In the genomic region with DNA sequence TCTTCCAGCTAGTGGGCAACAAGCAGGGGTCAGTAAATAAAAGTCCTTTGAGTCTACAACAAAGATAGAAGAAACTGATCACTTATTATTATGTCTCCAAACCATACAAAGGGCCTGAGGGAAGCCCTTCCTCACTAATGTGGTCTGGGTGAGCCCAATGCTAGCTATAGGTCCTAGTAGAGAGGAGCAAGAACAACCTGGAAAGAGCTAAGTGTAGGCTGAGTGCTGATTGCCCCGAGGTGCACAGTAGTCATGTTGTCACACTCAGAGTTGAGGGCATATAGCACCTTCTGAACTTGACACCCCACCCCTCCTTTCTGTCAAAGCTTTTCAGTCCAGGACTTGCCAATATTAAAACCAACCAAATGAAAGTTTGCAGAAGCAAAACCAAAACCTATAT, we compare ENCODE assay signal across 25 mouse cellular contexts. TPM values are rescaled to one million over a fixed set of nuclear protein-coding genes. Genes with fewer than 3 reads are reported as not detected.
DNase-seq lines count a peak whose midpoint lies in the region; ATAC-seq and TF ChIP-seq lines count a peak whose summit lies in the region.
"Had no signal": no experiment of that assay in that cellular context is flagged by ENCODE, and none has a peak within 500 bp of the region (broad histone marks: within the 10 kb centered on the region; RNA-seq: fewer than 3 reads in every experiment).

No protein-coding gene starts in this region.

- H3K27me3 ChIP-seq in forebrain, embryonic 11.5 days (ENCODE audit: control insufficient read depth, insufficient read depth, low read length), result no peaks in the 10 kb centered on the region
- no peaks in the 10 kb centered on the region for H3K27me3 ChIP-seq in forebrain, embryonic 12.5 days
- no peaks in the 10 kb centered on the region for H3K27me3 ChIP-seq in heart, embryonic 14.5 days (ENCODE audit: control insufficient read depth, insufficient read depth, low read length)
- H3K27me3 ChIP-seq in kidney, embryonic 16.5 days (ENCODE audit: insufficient read depth, low read length), result no peaks in the 10 kb centered on the region
- H3K27me3 ChIP-seq in limb, embryonic 14.5 days (ENCODE audit: control insufficient read depth, insufficient read depth, low read length), result no peaks in the 10 kb centered on the region
- H3K27me3 ChIP-seq: intestine, embryonic 15.5 days; limb, embryonic 13.5 days; lung, embryonic 15.5 days had no signal

- ATAC-seq in forebrain, embryonic 11.5 days (replicated peaks; ENCODE audit: low FRiP score), result peak; percentile 53; the same call in 1 of the 2 replicates
- ATAC-seq in forebrain, embryonic 12.5 days (ENCODE audit: low FRiP score), result no peak
- ATAC-seq in heart, embryonic 14.5 days (ENCODE audit: insufficient number of reproducible peaks, insufficient read depth, low FRiP score, low read depth), result peak; percentile 41
- ATAC-seq in kidney, embryonic 16.5 days (ENCODE audit: low FRiP score, low TSS enrichment), result peak; percentile 68
- peak; percentile 14; the same call in 1 of the 2 replicates for ATAC-seq in limb, embryonic 14.5 days (ENCODE audit: low FRiP score, low read depth)
- ATAC-seq: CD4-positive, CD25-positive, alpha-beta regulatory T cell, adult 4 months; forebrain, postnatal 0 days; hindbrain, embryonic 16.5 days; intestine, embryonic 15.5 days had no signal

- H3K4me2 ChIP-seq in forebrain, embryonic 11.5 days (ENCODE audit: low read depth, low read length, severe bottlenecking), result no peak overlapping the region
- H3K4me2 ChIP-seq in forebrain, embryonic 12.5 days, result no peak overlapping the region
- H3K4me2 ChIP-seq in heart, embryonic 14.5 days (ENCODE audit: low read length), result no peak overlapping the region
- H3K4me2 ChIP-seq in kidney, embryonic 16.5 days (replicated peaks; ENCODE audit: low read depth, low read length), result no peak overlapping the region
- H3K4me2 ChIP-seq in limb, embryonic 14.5 days (replicated peaks; ENCODE audit: low read depth, low read length, severe bottlenecking), result no peak overlapping the region
- H3K4me2 ChIP-seq: intestine, embryonic 15.5 days; limb, embryonic 13.5 days; lung, embryonic 15.5 days had no signal

- H3K9me3 ChIP-seq in forebrain, embryonic 11.5 days (ENCODE audit: control insufficient read depth, low read length), result no peaks in the 10 kb centered on the region
- H3K9me3 ChIP-seq in forebrain, embryonic 12.5 days, result no peaks in the 10 kb centered on the region
- H3K9me3 ChIP-seq in heart, embryonic 14.5 days (ENCODE audit: control insufficient read depth, low read length), result no peaks in the 10 kb centered on the region
- no peaks in the 10 kb centered on the region for H3K9me3 ChIP-seq in kidney, embryonic 16.5 days (ENCODE audit: low read length)
- no peaks in the 10 kb centered on the region for H3K9me3 ChIP-seq in limb, embryonic 14.5 days (ENCODE audit: control insufficient read depth, low read length)
- H3K9me3 ChIP-seq: hindbrain, embryonic 10.5 days; intestine, embryonic 15.5 days; limb, embryonic 13.5 days; lung, embryonic 15.5 days had no signal

- intact Hi-C loops in heart, postnatal 36 days (cut with DNase I), result no loop called here

- WGBS in forebrain, embryonic 11.5 days, result 67% methylated on average over 1 of the region's 1 CpGs
- WGBS in forebrain, embryonic 12.5 days, result 68% methylated on average over 1 of the region's 1 CpGs
- WGBS in heart, embryonic 14.5 days, result 52% methylated on average over 1 of the region's 1 CpGs
- WGBS in kidney, embryonic 16.5 days, result 60% methylated on average over 1 of the region's 1 CpGs
- 46% methylated on average over 1 of the region's 1 CpGs for WGBS in limb, embryonic 14.5 days

- H3K27ac ChIP-seq in forebrain, embryonic 11.5 days (ENCODE audit: low read depth, low read length), result no peak overlapping the region
- no peak overlapping the region for H3K27ac ChIP-seq in forebrain, embryonic 12.5 days
- H3K27ac ChIP-seq in heart, embryonic 14.5 days (replicated peaks in 1 of 2; ENCODE audit: control insufficient read depth in 1 of 2, insufficient read depth in 1 of 2, low read depth in 2 of 2, low read length in 2 of 2), result no peak overlapping the region
- no peak overlapping the region for H3K27ac ChIP-seq in kidney, embryonic 16.5 days (ENCODE audit: low read length)
- H3K27ac ChIP-seq in limb, embryonic 14.5 days (replicated peaks; ENCODE audit: low read depth, low read length), result no peak overlapping the region
- H3K27ac ChIP-seq: hindbrain, embryonic 10.5 days; intestine, embryonic 15.5 days; layer of hippocampus, adult 2 months; limb, embryonic 13.5 days; liver, embryonic 14.5 days; lung, embryonic 15.5 days had no signal

- no peak for TF ChIP-seq POLR2A in limb, embryonic 14.5 days (IDR thresholded peaks at IDR 0.05; ENCODE audit: borderline replicate concordance, extremely low read depth, insufficient read depth, insufficient read length)

- peaks cover 8% of the 10 kb centered on the region; the same call in 1 of the 2 replicates for H3K36me3 ChIP-seq in forebrain, embryonic 11.5 days (ENCODE audit: control insufficient read depth, insufficient read depth, low read length)
- peaks cover 53% of the 10 kb centered on the region for H3K36me3 ChIP-seq in forebrain, embryonic 12.5 days (replicated peaks)
- peaks cover 55% of the 10 kb centered on the region for H3K36me3 ChIP-seq in heart, embryonic 14.5 days (ENCODE audit: control insufficient read depth, insufficient read depth, low read length)
- peaks cover 30% of the 10 kb centered on the region for H3K36me3 ChIP-seq in kidney, embryonic 16.5 days (ENCODE audit: insufficient read depth, low read length)
- H3K36me3 ChIP-seq in limb, embryonic 14.5 days (ENCODE audit: control insufficient read depth, insufficient read depth, low read length), result peaks cover 53% of the 10 kb centered on the region

- no peak overlapping the region for H3K4me3 ChIP-seq in forebrain, embryonic 11.5 days (ENCODE audit: low read depth, low read length)
- no peak overlapping the region for H3K4me3 ChIP-seq in forebrain, embryonic 12.5 days (replicated peaks)
- H3K4me3 ChIP-seq in heart, embryonic 14.5 days (ENCODE audit: control insufficient read depth in 1 of 2, insufficient read depth in 1 of 2, low read depth in 1 of 2, low read length in 2 of 2), result no peak overlapping the region
- no peak overlapping the region for H3K4me3 ChIP-seq in kidney, embryonic 16.5 days (ENCODE audit: low read length)
- H3K4me3 ChIP-seq in limb, embryonic 14.5 days (replicated peaks; ENCODE audit: low read length), result no peak overlapping the region
- H3K4me3 ChIP-seq: hindbrain, embryonic 10.5 days; intestine, embryonic 15.5 days; layer of hippocampus, adult 2 months; limb, embryonic 13.5 days; lung, embryonic 15.5 days had no signal

- no peaks in the 10 kb centered on the region for H3K4me1 ChIP-seq in forebrain, embryonic 11.5 days (replicated peaks; ENCODE audit: control insufficient read depth, insufficient read depth, low read length)
- no peaks in the 10 kb centered on the region for H3K4me1 ChIP-seq in forebrain, embryonic 12.5 days
- peaks cover 0 to 8% of the 10 kb centered on the region in 2 experiments; a peak in 1 of 4 replicates for H3K4me1 ChIP-seq in heart, embryonic 14.5 days (ENCODE audit: control insufficient read depth in 2 of 2, insufficient read depth in 2 of 2, low read length in 2 of 2)
- no peaks in the 10 kb centered on the region for H3K4me1 ChIP-seq in kidney, embryonic 16.5 days (ENCODE audit: insufficient read depth, low read length)
- H3K4me1 ChIP-seq in limb, embryonic 14.5 days (ENCODE audit: control insufficient read depth, insufficient read depth, low read length), result no peaks in the 10 kb centered on the region
- H3K4me1 ChIP-seq: hindbrain, embryonic 10.5 days; intestine, embryonic 15.5 days had no signal

- DNase-seq in forebrain, embryonic 11.5 days (ENCODE audit: low spot score), result no peak
- DNase-seq in heart, postnatal 36 days, result no peak
- DNase-seq in kidney, adult 18-20 months, result no peak
- DNase-seq in limb, embryonic 14.5 days (ENCODE audit: low spot score), result no peak
- DNase-seq in right cerebral cortex, postnatal 4 days, result no peak
- DNase-seq: adrenal gland, postnatal 14 days; cerebellum, adult 2 months; cerebellum, postnatal 25 days; forebrain, postnatal 0 days; gastrocnemius, postnatal 25 days; kidney, postnatal 14 days; lung, postnatal 4 days; midbrain, embryonic 14.5 days; spleen, adult 18-20 months had no signal

- no peak overlapping the region for H3K9ac ChIP-seq in forebrain, embryonic 11.5 days (ENCODE audit: low read length)
- H3K9ac ChIP-seq in forebrain, embryonic 12.5 days, result no peak overlapping the region
- no peak overlapping the region for H3K9ac ChIP-seq in heart, embryonic 14.5 days (ENCODE audit: low read length)
- H3K9ac ChIP-seq in kidney, embryonic 16.5 days (replicated peaks; ENCODE audit: low read length), result no peak overlapping the region
- no peak overlapping the region for H3K9ac ChIP-seq in limb, embryonic 14.5 days (ENCODE audit: low read depth, low read length, severe bottlenecking)
- H3K9ac ChIP-seq: forebrain, postnatal 0 days; intestine, embryonic 15.5 days; limb, embryonic 13.5 days; liver, embryonic 14.5 days; lung, embryonic 15.5 days had no signal

RNA-seq across cellular contexts. Expression of a gene that starts 26.5 kb away (rescaled TPM):
- polyA plus RNA-seq in forebrain, embryonic 11.5 days (2014; fragmentation: Nextera tagmentation; extraction: Ambion mirVana), result 1,661 and 1,678 TPM in 2 replicates
- 802 and 947 TPM in 2 replicates for polyA plus RNA-seq in forebrain, embryonic 12.5 days (2016; fragmentation: Nextera tagmentation; extraction: Ambion mirVana)
- polyA plus RNA-seq in heart, embryonic 14.5 days (2014; fragmentation: Nextera tagmentation; extraction: Ambion mirVana), result 2,556 and 2,705 TPM in 2 replicates
- 10 to 100 TPM; 12.0 to 15.5 TPM for total RNA-seq in heart, postnatal 36 days (2021)
- polyA plus RNA-seq in kidney, embryonic 16.5 days (2015; fragmentation: Nextera tagmentation; extraction: Ambion mirVana), result 2,098 and 2,228 TPM in 2 replicates
- 3,348 and 4,195 TPM in 2 replicates for polyA plus RNA-seq in limb, embryonic 14.5 days (2012; rRNA removed)
- 2,178 and 2,321 TPM in 2 replicates for polyA plus RNA-seq in limb, embryonic 14.5 days (2014; fragmentation: Nextera tagmentation; extraction: Ambion mirVana)

RNA-seq across cellular contexts. Expression of a gene that starts 56.3 kb away (rescaled TPM):
- polyA plus RNA-seq in forebrain, embryonic 11.5 days (2014; fragmentation: Nextera tagmentation; extraction: Ambion mirVana), result 21.6 and 24.1 TPM in 2 replicates
- polyA plus RNA-seq in forebrain, embryonic 12.5 days (2016; fragmentation: Nextera tagmentation; extraction: Ambion mirVana), result 23.3 and 25.1 TPM in 2 replicates
- 9.6 and 11.3 TPM in 2 replicates for polyA plus RNA-seq in heart, embryonic 14.5 days (2014; fragmentation: Nextera tagmentation; extraction: Ambion mirVana)
- total RNA-seq in heart, postnatal 36 days (2021), result 1 to 10 TPM; 2.5 to 2.7 TPM
- 20.6 and 21.6 TPM in 2 replicates for polyA plus RNA-seq in kidney, embryonic 16.5 days (2015; fragmentation: Nextera tagmentation; extraction: Ambion mirVana)
- polyA plus RNA-seq in limb, embryonic 14.5 days (2012; rRNA removed), result 44.3 and 48.5 TPM in 2 replicates
- 41.1 and 50.9 TPM in 2 replicates for polyA plus RNA-seq in limb, embryonic 14.5 days (2014; fragmentation: Nextera tagmentation; extraction: Ambion mirVana)
